11 mouse cellular contexts compared by ENCODE assay signal in genomic region chr10:37603529-37603928, GRCm38 (mm10).
A peak's percentile ranks its signal among the peaks of the same experiment; 100 is the strongest.
DNase-seq lines count a peak whose midpoint lies in the region; ATAC-seq lines count a peak whose summit lies in the region.
"Had no signal": no experiment of that assay in that cellular context is flagged by ENCODE, and none has a peak within 500 bp of the region (broad histone marks: within the 10 kb centered on the region; RNA-seq: fewer than 3 reads in every experiment).

No protein-coding gene starts in this region.

- H3K4me2 ChIP-seq in kidney, embryonic 16.5 days (replicated peaks; ENCODE audit: low read depth, low read length): no peak overlapping the region
- H3K4me2 ChIP-seq: hindbrain, embryonic 14.5 days had no signal

- peak overlapping the region; percentile 54 for H3K27ac ChIP-seq in kidney, embryonic 16.5 days (ENCODE audit: low read length)
- peak overlapping the region; percentile 57; the same call in 1 of the 2 replicates for H3K27ac ChIP-seq in limb, embryonic 10.5 days
- H3K27ac ChIP-seq: hindbrain, embryonic 14.5 days had no signal

- no peaks in the 10 kb centered on the region for H3K9me3 ChIP-seq in kidney, embryonic 16.5 days (ENCODE audit: low read length)
- no peaks in the 10 kb centered on the region for H3K9me3 ChIP-seq in limb, embryonic 10.5 days (replicated peaks)

- no peaks in the 10 kb centered on the region for H3K36me3 ChIP-seq in kidney, embryonic 16.5 days (ENCODE audit: insufficient read depth, low read length)
- no peaks in the 10 kb centered on the region for H3K36me3 ChIP-seq in limb, embryonic 10.5 days

- peak; percentile 10 for DNase-seq in gastrocnemius, postnatal 14 days
- DNase-seq in gastrocnemius, postnatal 10 days: no peak
- no peak for DNase-seq in kidney, postnatal 36 days
- peak; percentile 24 for DNase-seq in adipocyte (ENCODE audit: low spot score)
- DNase-seq in limb, embryonic 10.5 days (ENCODE audit: low spot score): no peak
- no peak for DNase-seq in retina, embryonic 14.5 days (ENCODE audit: low spot score)
- DNase-seq in T-cell, adult 2 months (ENCODE audit: low spot score): no peak
- DNase-seq: adrenal gland, postnatal 14 days; liver had no signal

- no peak for ATAC-seq in kidney, embryonic 16.5 days (ENCODE audit: low FRiP score, low TSS enrichment)

- H3K9ac ChIP-seq in kidney, embryonic 16.5 days (replicated peaks; ENCODE audit: low read length): no peak overlapping the region
- H3K9ac ChIP-seq: hindbrain, embryonic 14.5 days had no signal

- intact Hi-C loops in gastrocnemius, postnatal 14 days (cut with DNase I; ENCODE audit: low total_unique reads): no loop called here

- WGBS in kidney, embryonic 16.5 days: 46% methylated on average over 1 of the region's 1 CpGs
- 34% methylated on average over 1 of the region's 1 CpGs for WGBS in limb, embryonic 10.5 days

- H3K4me1 ChIP-seq in kidney, embryonic 16.5 days (ENCODE audit: insufficient read depth, low read length): peaks cover 8% of the 10 kb centered on the region; the same call in 1 of the 2 replicates
- peaks cover 12% of the 10 kb centered on the region for H3K4me1 ChIP-seq in limb, embryonic 10.5 days

- H3K27me3 ChIP-seq in kidney, embryonic 16.5 days (ENCODE audit: insufficient read depth, low read length): no peaks in the 10 kb centered on the region
- H3K27me3 ChIP-seq in limb, embryonic 10.5 days (ENCODE audit: low read depth, poor library complexity, severe bottlenecking): no peaks in the 10 kb centered on the region

- no peak overlapping the region for H3K4me3 ChIP-seq in kidney, embryonic 16.5 days (ENCODE audit: low read length)
- no peak overlapping the region for H3K4me3 ChIP-seq in limb, embryonic 10.5 days

Comparison
In these comparisons a context has a peak if more than half of its experiments do, and no peak if none do; other contexts are left out.
1. DNase-seq: peak in gastrocnemius, postnatal 14 days (single experiment) and adipocyte (single experiment); none in gastrocnemius, postnatal 10 days (single experiment), kidney, postnatal 36 days (0 of 2), limb, embryonic 10.5 days (single experiment), retina, embryonic 14.5 days (single experiment) and T-cell, adult 2 months (single experiment).